Mouse (Mus musculus) WW6 (cell line): ENCODE measurements at regions not wholly inside any gene's neighbourhood (a gene's known extent, or its start where the extent isn't known, plus 50 kb on each side); places are given as distances from the start of the nearest gene placed in this dataset.
A peak's percentile ranks its signal among the peaks of the same experiment; 100 is the strongest.

Source experiments
- DNase-seq: peaks from one replicate; pipeline ENCODE4 v3.0.0-alpha.2; 2013; ENCODE audit warnings: low read depth, low spot score

GRCm38 (mm10) chr5:67155582-67155981 lies 56.5 kb upstream of the Phox2b start:
- peak; percentile 75 for DNase-seq

- DNase-seq, result no peak
Measured at GRCm38 (mm10) chr5:67156911-67157310, 57.8 kb upstream of the Phox2b start.

GRCm38 (mm10) chr5:67176827-67177226 lies 77.7 kb upstream of the Phox2b start:
- no peak for DNase-seq

GRCm38 (mm10) chr5:67179221-67179620 lies 80.1 kb upstream of the Phox2b start:
- no peak for DNase-seq

GRCm38 (mm10) chr5:67189376-67189901 lies 70.9 kb upstream of the Tmem33 start:
- no peak for DNase-seq

- no peak for DNase-seq
Measured at GRCm38 (mm10) chr5:67194065-67194464, 66.3 kb upstream of the Tmem33 start.

- DNase-seq, result no peak
Measured at GRCm38 (mm10) chr5:67205083-67205738, 55.2 kb upstream of the Tmem33 start.
